Mouse (Mus musculus) limb, embryonic 12.5 days (tissue): ENCODE measurements around the gene Gm42906. TPM values are rescaled to one million over a fixed set of nuclear protein-coding genes. Genes with fewer than 3 reads are reported as not detected.

Source experiments
- ATAC-seq: fragments of 200-750 bp; cut with Nextera tagmentation; 2 replicates; pipeline ENCODE4 v1.8.0; 2017; ENCODE audit warnings: low read depth, moderate TSS enrichment; ENCODE audit not compliant: insufficient number of reproducible peaks, insufficient read depth, low FRiP score, low TSS enrichment
- H3K27ac ChIP-seq: fragments of 300-500 bp; sonication (generic); 2 replicates; pipeline ENCODE4 v1.5.1; 2016; ENCODE audit warnings: mild to moderate bottlenecking, moderate library complexity
- H3K27me3 ChIP-seq: fragments of 300-500 bp; sonication (generic); 2 replicates; pipeline ENCODE4 v1.6.1; 2016; ENCODE audit warnings: mild to moderate bottlenecking, moderate library complexity
- H3K36me3 ChIP-seq: fragments of 300-500 bp; sonication (generic); 2 replicates; pipeline ENCODE4 v1.6.1; 2016; ENCODE audit warnings: mild to moderate bottlenecking, moderate library complexity
- H3K4me1 ChIP-seq: fragments of 300-500 bp; sonication (generic); replicated peaks from 2 replicates; pipeline ENCODE4 v1.6.1; 2016
- H3K4me2 ChIP-seq: fragments of 300-500 bp; sonication (generic); 2 replicates; pipeline ENCODE4 v1.6.1; 2016; ENCODE audit warnings: mild to moderate bottlenecking, moderate library complexity
- H3K4me3 ChIP-seq: fragments of 300-500 bp; sonication (generic); replicated peaks from 2 replicates; pipeline ENCODE4 v1.5.1; 2016; ENCODE audit warnings: mild to moderate bottlenecking
- H3K9ac ChIP-seq: fragments of 300-500 bp; sonication (generic); replicated peaks from 2 replicates; pipeline ENCODE4 v1.6.1; 2016; ENCODE audit warnings: mild to moderate bottlenecking, moderate library complexity
- H3K9me3 ChIP-seq: fragments of 300-500 bp; sonication (generic); 2 replicates; pipeline ENCODE4 v1.6.1; 2016; ENCODE audit warnings: mild to moderate bottlenecking, moderate library complexity
- WGBS: fragments of 180-500 bp; shearing (Covaris S2); methylation state at CpG from one replicate; pipeline ENCODE4 v1.1.7; 2016; 5-methylcytosine and 5-hydroxymethylcytosine counted together
- polyA plus RNA-seq: library from polyadenylated mRNA; unstranded; fragments of >200 nt; fragmentation: Nextera tagmentation; extraction: Ambion mirVana; gene quantifications from 2 replicates; pipeline ENCODE4 v1.2.1, GENCODE M21; 2016

Gene Gm42906
- polyA plus RNA-seq, 1 experiment from 2014 or later = not detected

DNA sequence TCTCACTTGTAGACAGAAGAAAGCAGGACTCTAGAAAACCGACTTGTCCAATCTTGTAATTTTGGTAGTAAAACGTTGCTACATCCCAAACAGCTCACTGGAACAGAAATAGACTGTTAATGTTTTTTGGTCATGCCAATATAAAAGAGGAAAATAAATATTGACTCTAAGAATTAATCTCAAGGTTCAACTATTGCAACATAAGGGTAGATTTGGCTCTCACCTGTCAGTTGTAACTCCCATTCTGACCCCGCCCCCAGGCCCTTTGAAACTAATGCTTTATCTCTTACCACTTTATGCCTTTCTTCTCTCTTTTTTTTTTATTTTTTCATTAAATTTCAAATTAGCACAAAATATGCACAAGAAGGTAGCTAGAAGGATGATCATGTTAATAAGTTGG is 18.0 kb downstream of the Gm42906 start:
- no peaks in the 10 kb centered on the region for H3K27me3 ChIP-seq
- no peaks in the 10 kb centered on the region for H3K9me3 ChIP-seq
- H3K4me1 ChIP-seq = no peaks in the 10 kb centered on the region
- ATAC-seq = no peak
- H3K27ac ChIP-seq = no peak overlapping the region
- H3K36me3 ChIP-seq = no peaks in the 10 kb centered on the region
- no peak overlapping the region for H3K9ac ChIP-seq
- WGBS = 76% methylated on average over 3 of the region's 3 CpGs
- no peak overlapping the region for H3K4me3 ChIP-seq
- H3K4me2 ChIP-seq = no peak overlapping the region

DNA sequence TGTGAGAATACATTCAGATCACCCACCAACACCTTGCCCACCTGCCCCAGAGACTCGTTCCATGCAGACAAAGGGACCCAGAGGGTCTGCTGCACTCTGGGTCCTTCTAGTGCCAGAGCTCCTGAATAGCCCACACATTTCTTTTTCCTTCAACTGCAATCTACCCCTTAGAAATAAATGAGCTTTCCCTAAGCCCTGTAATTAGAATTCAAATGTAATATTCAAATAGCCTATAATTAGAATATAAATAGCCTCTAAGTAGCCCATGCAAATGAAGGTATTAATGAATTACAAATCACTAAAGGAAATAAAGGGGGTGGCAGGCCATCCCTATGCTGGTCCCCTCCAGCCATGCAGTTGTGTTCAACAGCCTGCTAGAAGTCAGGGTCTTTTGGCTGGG is 18.7 kb downstream of the Gm42906 start:
- Histone ChIP-seq H3K36me3 (no peaks in the 10 kb centered on the region), H3K27me3 (no peaks in the 10 kb centered on the region), H3K4me3 (no peak overlapping the region), H3K9ac (no peak overlapping the region), H3K27ac (no peak overlapping the region), H3K9me3 (no peaks in the 10 kb centered on the region), H3K4me1 (no peaks in the 10 kb centered on the region), H3K4me2 (no peak overlapping the region)
- no peak for ATAC-seq
- WGBS = 37% methylated on average over 1 of the region's 1 CpGs

DNA sequence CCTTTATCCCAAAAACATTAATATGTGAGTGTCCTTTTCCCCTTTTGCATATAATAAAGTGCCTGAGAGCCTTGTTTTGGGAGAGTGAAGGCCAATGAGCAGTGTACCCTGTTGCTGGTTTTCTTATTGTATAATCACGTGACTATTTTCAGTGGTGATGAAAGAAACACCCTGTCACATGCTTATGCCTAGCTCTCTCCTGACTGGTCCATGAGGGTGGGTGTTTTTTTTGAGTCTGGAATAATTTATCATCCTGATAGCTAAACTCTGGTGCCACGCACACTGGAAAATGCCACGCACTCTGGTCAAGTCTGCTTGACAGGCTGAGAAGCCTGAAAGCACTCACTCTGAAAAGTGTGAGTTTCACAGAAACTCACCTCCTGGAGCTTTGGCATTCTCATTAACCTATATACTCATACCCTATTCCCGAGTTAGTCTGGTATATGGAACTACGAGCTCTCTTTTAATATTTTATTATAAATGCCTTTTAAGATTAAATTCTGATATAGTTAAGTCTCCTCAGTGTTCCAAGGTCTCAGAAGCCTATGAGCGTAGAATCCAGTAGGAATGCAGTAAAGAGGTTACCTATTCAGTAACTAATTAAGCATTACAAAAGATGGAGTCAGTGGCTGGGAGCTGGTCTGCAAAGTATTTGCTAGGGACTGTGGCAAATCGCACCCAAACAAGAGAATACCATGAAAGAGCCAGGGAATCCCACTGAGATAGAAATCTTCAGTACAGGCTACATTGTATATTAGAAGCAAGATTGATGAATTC is 19.7 kb downstream of the Gm42906 start:
- WGBS = 49% methylated on average over 7 of the region's 7 CpGs
- no peak for ATAC-seq
- Histone ChIP-seq H3K27me3 (no peaks in the 10 kb centered on the region), H3K36me3 (no peaks in the 10 kb centered on the region), H3K4me1 (peaks cover 7% of the 10 kb centered on the region; the same call in 1 of the 2 replicates), H3K9me3 (no peaks in the 10 kb centered on the region), H3K27ac (no peak overlapping the region), H3K4me2 (no peak overlapping the region), H3K9ac (no peak overlapping the region), H3K4me3 (no peak overlapping the region)

DNA sequence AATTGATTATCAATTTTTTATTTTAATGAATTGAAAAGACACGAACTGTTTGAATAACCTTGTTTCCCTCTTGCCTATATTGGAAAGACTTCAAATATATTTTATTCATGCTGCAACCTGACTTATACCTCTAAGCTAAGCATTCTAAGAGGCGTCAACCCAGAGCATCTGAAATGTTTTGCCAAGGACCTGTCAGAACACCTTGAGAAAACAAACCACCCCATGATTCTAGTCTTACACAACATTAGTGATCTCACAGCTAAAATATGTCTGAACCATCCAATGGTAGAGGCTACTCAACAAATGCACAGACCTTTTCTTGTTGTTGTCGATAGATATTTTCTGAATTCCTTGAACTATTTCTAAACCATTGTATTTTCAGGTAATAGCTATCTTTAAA is 20.5 kb downstream of the Gm42906 start:
- 95% methylated on average over 3 of the region's 3 CpGs for WGBS
- no peak for ATAC-seq
- H3K4me2 ChIP-seq = no peak overlapping the region

DNA sequence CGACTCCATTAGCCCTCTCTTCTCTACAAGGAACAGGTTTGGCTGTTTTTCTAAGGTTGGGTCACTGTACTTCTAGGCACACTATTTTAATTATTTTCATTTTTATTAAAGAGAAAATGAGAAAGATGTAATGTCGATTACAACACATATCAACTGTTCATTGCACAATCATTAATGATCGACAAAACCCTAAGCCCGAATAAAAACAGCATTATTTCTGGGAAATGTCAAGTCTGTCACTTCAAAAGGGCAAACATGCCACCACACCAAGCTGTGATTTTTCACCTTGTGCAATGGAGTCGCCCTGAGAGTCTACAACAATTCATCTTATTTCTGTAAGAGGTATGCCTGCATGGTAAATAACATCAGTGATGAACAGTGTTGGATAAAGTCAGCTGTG is 21.7 kb downstream of the Gm42906 start:
- no peaks in the 10 kb centered on the region for H3K36me3 ChIP-seq
- H3K27ac ChIP-seq = no peak overlapping the region
- WGBS = 75% methylated on average over 5 of the region's 5 CpGs
- no peaks in the 10 kb centered on the region for H3K27me3 ChIP-seq
- no peaks in the 10 kb centered on the region for H3K9me3 ChIP-seq
- H3K4me3 ChIP-seq = no peak overlapping the region
- peaks cover 7% of the 10 kb centered on the region; the same call in 1 of the 2 replicates for H3K4me1 ChIP-seq
- H3K4me2 ChIP-seq = no peak overlapping the region
- H3K9ac ChIP-seq = no peak overlapping the region
- no peak for ATAC-seq

More for the DNA sequence above, 20.5 kb downstream of the Gm42906 start:
- H3K9me3 ChIP-seq = no peaks in the 10 kb centered on the region
- no peaks in the 10 kb centered on the region for H3K27me3 ChIP-seq
- no peaks in the 10 kb centered on the region for H3K36me3 ChIP-seq
- no peak overlapping the region for H3K27ac ChIP-seq
- H3K4me3 ChIP-seq = no peak overlapping the region
- peaks cover 7% of the 10 kb centered on the region; the same call in 1 of the 2 replicates for H3K4me1 ChIP-seq
- no peak overlapping the region for H3K9ac ChIP-seq

DNA sequence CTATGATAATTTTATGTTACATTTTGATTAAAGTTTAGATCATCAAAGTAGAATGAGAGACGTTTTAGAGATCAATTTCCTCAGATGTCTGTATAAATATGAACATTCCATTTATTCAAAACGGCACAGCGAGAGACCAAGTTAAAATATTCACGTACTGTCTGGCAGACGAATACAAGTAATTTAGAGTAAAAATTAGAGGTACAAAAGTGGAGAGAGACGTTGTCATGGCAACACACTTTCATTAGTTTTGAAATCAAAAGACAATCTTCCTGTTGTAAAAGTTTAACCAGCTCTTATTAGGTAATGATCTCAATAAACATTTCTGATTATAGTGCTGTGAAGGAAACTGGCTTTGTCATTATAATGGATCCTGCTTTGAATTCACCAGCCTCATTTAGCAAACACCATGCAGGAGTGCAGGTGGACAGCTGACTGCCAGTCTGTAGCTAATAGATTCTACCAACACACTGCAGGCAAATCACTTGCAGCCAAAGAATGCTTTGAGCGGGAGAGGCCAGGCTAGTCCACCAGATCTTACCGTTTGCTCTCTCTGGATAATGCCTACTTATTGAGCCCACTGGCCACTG is 22.6 kb downstream of the Gm42906 start:
- Histone ChIP-seq H3K4me3 (no peak overlapping the region), H3K4me2 (no peak overlapping the region), H3K27me3 (no peaks in the 10 kb centered on the region), H3K9me3 (no peaks in the 10 kb centered on the region), H3K4me1 (peaks cover 7% of the 10 kb centered on the region; the same call in 1 of the 2 replicates), H3K36me3 (no peaks in the 10 kb centered on the region), H3K27ac (no peak overlapping the region), H3K9ac (no peak overlapping the region)
- WGBS = 54% methylated on average over 8 of the region's 8 CpGs
- no peak for ATAC-seq

DNA sequence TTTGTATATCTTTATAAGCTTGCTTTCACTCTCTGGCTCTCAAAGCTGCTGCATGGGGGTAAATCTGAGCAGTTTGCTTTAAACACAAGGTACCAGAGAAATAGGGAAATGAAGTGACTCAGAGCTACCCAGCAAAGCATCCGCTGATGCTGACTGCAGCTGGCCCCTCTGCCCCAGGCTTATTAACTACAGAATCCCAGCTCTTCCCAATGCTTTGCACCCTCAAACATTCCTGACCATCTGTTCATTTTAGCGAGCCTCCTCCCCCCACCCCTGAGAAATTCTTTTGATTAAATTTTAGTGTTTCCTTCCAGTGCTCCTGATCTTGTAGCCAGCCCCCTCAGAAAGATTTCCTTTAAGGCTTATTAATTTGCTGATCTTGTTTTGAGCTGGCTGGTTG is 24.4 kb downstream of the Gm42906 start:
- H3K9me3 ChIP-seq = no peaks in the 10 kb centered on the region
- no peaks in the 10 kb centered on the region for H3K27me3 ChIP-seq
- H3K36me3 ChIP-seq = no peaks in the 10 kb centered on the region
- H3K4me1 ChIP-seq = peaks cover 7% of the 10 kb centered on the region; the same call in 1 of the 2 replicates
- 32% methylated on average over 2 of the region's 2 CpGs for WGBS
- H3K4me2 ChIP-seq = no peak overlapping the region
- no peak overlapping the region for H3K9ac ChIP-seq
- H3K4me3 ChIP-seq = no peak overlapping the region
- no peak for ATAC-seq
- H3K27ac ChIP-seq = no peak overlapping the region

DNA sequence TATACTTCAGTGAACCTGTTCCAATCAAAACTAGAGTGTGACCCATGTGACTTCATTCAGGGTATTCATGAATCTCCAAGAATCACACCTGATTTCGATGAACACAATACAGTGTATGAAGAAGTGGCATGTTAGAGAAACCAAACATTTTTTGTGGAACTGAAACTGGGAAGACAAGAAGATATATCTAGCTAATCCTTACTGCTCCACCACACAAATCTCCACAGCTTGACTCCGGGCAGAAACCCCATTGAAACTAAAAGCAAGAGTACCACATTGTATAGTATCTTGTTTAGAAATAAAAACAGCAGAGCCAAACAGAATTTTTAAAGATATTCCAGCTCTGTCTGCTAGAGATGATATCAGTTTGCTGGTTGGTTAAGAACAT is 27.4 kb downstream of the Gm42906 start:
- Histone ChIP-seq H3K9ac (no peak overlapping the region), H3K27me3 (no peaks in the 10 kb centered on the region), H3K9me3 (no peaks in the 10 kb centered on the region), H3K27ac (no peak overlapping the region), H3K4me2 (no peak overlapping the region), H3K4me1 (peaks cover 7% of the 10 kb centered on the region), H3K36me3 (no peaks in the 10 kb centered on the region), H3K4me3 (no peak overlapping the region)
- 84% methylated on average over 2 of the region's 2 CpGs for WGBS
- no peak for ATAC-seq

DNA sequence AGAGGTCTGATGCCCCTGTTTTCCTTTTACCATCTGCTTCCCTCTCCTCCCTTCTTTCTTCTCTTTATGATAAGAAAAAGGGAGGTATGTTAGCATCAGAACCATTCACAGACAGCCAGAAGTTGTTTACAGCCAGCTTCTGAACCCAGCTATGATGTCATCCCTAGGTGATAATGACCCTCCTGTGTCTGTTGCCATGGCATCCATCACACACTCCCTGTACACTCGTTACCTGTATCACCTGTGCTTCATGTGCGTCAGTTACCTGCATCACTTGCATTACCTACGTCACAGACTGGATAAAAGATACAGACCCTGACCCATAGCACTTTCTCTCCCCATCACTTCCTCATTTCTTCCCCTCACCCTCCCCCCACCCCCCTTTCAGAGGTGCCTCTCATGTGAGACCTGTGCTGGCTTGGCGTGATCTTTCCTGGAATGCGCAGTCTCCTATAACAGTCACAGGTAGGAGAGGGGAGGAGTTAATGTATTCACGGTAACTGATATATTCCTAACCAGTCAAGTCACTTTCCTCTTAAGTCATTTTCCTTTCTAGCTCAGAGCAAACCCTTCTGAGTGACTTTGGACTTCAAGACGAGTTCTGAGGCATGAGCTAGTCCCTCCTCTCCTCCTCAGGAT is 27.9 kb downstream of the Gm42906 start:
- Histone ChIP-seq H3K4me1 (peaks cover 7% of the 10 kb centered on the region), H3K9ac (no peak overlapping the region; the same call in 1 of the 2 replicates), H3K9me3 (no peaks in the 10 kb centered on the region), H3K4me2 (no peak overlapping the region), H3K27me3 (no peaks in the 10 kb centered on the region), H3K27ac (no peak overlapping the region), H3K4me3 (no peak overlapping the region), H3K36me3 (no peaks in the 10 kb centered on the region)
- no peak for ATAC-seq
- WGBS = 72% methylated on average over 7 of the region's 7 CpGs

DNA sequence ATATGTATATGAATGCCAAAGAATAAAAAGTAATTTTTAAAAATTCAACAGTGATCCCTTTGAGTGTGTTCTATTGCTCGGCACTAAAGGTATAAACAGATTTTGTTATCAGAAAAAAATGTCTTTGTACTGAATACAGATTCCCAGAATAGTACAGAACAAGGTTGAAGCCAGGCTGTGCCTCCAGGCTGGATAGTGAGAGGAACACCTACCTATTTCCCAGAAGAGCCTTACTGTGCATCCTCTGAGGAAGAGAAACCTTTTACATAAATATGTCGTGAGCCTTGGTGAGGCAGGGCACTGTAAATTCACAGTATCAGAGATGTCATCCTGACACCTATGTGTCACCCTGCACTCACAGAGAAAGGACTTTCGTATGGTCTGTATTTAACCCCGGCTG is 31.8 kb downstream of the Gm42906 start:
- no peak overlapping the region for H3K4me2 ChIP-seq
- no peak overlapping the region for H3K27ac ChIP-seq
- ATAC-seq = no peak
- WGBS = 71% methylated on average over 4 of the region's 4 CpGs
- peaks cover 4% of the 10 kb centered on the region for H3K4me1 ChIP-seq
- no peaks in the 10 kb centered on the region for H3K27me3 ChIP-seq
- H3K9ac ChIP-seq = no peak overlapping the region
- H3K36me3 ChIP-seq = no peaks in the 10 kb centered on the region
- no peaks in the 10 kb centered on the region for H3K9me3 ChIP-seq
- no peak overlapping the region for H3K4me3 ChIP-seq

DNA sequence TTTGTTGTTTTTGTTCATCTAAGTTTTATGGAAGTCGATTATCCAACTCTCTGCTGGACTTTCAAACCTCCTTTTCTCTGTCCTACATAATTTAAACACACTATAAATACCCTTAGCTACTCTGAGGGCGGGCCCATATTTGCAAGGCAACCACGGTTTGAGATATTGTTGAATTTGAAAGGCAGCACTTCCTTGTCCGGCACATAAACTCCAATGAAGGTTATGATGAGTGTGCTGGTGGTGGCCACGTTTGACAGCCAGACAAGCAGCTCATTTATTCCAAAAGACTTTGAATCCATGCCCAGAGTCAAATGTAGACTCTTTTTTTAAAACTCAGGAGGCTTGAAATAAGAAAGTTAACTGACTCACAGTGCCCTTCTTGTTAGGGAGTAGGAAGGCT is 33.3 kb downstream of the Gm42906 start:
- Histone ChIP-seq H3K27ac (0 out of 2 replicates have a peak overlapping the region, but pooled peaks have one; percentile 64), H3K9me3 (no peaks in the 10 kb centered on the region), H3K4me1 (peaks cover 4% of the 10 kb centered on the region), H3K27me3 (no peaks in the 10 kb centered on the region), H3K9ac (no peak overlapping the region), H3K4me2 (no peak overlapping the region), H3K4me3 (no peak overlapping the region), H3K36me3 (no peaks in the 10 kb centered on the region)
- ATAC-seq = no peak
- WGBS = 75% methylated on average over 5 of the region's 5 CpGs
